Mouse (Mus musculus) megakaryocyte, embryonic 14.5 days (primary cell): ENCODE data around the gene Gpc6.

Experiments used
- FLI1 ChIP-seq: IDR thresholded peaks from 2 replicates; pipeline ENCODE4 v1.6.1; 2012; ENCODE audit warnings: low read length, inconsistent platforms, mixed read lengths
- GATA1 ChIP-seq: IDR thresholded peaks from 3 replicates; pipeline ENCODE4 v1.6.1; 2012; ENCODE audit warnings: mixed read lengths, low read length, inconsistent platforms, borderline replicate concordance

DNA sequence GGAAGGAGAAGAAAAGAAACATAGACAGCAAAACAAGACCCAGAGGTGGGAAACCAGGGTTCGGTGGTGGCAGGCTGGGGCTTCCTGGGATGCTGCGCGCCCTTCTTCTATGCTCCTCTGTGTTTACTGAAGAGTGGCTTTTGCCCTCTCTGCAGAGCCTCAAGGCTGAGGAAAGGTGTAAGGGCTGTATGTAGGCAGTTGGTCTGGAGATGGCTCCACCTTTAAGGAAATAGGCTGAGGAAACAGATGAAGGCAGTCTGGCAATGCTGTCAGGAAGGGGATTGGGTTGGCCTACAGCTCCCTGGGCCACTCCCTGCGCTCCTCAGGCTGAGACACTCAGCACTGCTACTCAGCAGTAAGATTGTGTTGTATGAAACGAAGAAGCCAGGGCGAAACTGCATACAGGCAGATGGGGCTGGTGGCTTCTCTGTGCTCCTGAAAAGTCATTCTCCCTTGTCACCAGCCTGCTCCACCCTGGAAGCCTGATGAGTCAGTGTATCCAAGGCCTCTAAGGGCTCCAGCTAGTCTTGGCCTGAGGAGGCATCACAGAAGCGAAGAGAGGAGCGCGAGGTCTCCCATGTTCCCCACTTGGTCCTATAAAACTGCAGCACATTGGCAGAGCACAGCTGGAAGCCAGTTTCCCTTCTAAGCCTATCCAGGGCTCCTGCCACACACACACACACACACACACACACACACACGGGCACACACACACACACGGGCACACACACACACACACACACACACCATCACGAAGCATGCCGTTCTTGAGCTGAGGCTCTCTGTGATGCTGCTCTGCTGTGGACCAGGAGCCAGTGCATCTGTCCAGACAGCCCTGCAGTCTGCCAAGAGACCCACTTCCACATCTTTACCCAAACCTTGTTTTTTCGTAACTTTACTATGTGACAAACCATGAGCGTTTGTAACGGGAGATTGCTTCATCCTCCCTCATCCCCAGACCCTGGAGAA lies 1006.0 kb downstream of the Gpc6 start:
- TF ChIP-seq FLI1: no peak
- no peak for TF ChIP-seq GATA1
